Mouse (Mus musculus) urinary bladder, postnatal 4 days (tissue): ENCODE measurements around the gene Tmem115.
"Not testable (repeated sequence)": the region's sequence is repeated elsewhere in the genome, so short reads cannot be mapped to it uniquely, and the experiment has no call there.

Experiments used
- DNase-seq, 2 experiments: peaks; one replicate each; pipeline ENCODE4 v3.0.0; 2021 to 2022; ENCODE audit warnings: low spot score in 2 of 2

Gene Tmem115

GRCm38 (mm10) chr9:107571534-107572326 is 38.0 kb downstream of the Tmem115 start:
- DNase-seq = no peak

GRCm38 (mm10) chr9:107572327-107572662 is 38.5 kb downstream of the Tmem115 start:
- DNase-seq = no peak

GRCm38 (mm10) chr9:107573774-107574173 is 40.0 kb downstream of the Tmem115 start:
- DNase-seq = not testable (repeated sequence)

- peak in 1 of 2 experiments; percentile 58 for DNase-seq
These were observed 42.0 kb downstream of the Tmem115 start for GRCm38 (mm10) chr9:107575579-107576356.

- peak; percentile 83 to 88 for DNase-seq
These were observed 42.8 kb downstream of the Tmem115 start, which contains the start of gene Hyal1 for GRCm38 (mm10) chr9:107576357-107577107. Gene Hyal1 (plus strand): TSS chr9:107576927.

- DNase-seq = no peak
These were observed 44.1 kb downstream of the Tmem115 start for GRCm38 (mm10) chr9:107577871-107578270.

- DNase-seq = no peak
These were observed 44.8 kb downstream of the Tmem115 start, which contains the start of gene Naa80 for GRCm38 (mm10) chr9:107578587-107578986. Gene Naa80 (plus strand): TSS chr9:107578887.

- no peak for DNase-seq
These were observed 45.5 kb downstream of the Tmem115 start for GRCm38 (mm10) chr9:107579023-107579900.

- DNase-seq = peak; percentile 87 to 91
These were observed 47.0 kb downstream of the Tmem115 start, which contains the start of gene Hyal3 for GRCm38 (mm10) chr9:107580501-107581317. Gene Hyal3 (plus strand): TSS chr9:107580818.

GRCm38 (mm10) chr9:107581584-107581983 is 47.8 kb downstream of the Tmem115 start:
- no peak for DNase-seq

- no peak for DNase-seq
These were observed 48.8 kb downstream of the Tmem115 start for GRCm38 (mm10) chr9:107582509-107583062.

- no peak for DNase-seq
These were observed 49.4 kb downstream of the Tmem115 start for GRCm38 (mm10) chr9:107583174-107583573.

- no peak for DNase-seq
These were observed 52.8 kb downstream of the Tmem115 start for GRCm38 (mm10) chr9:107586504-107586903.

- peak; percentile 92 to 94 for DNase-seq
These were observed 53.5 kb downstream of the Tmem115 start, which contains the start of gene Ifrd2 for GRCm38 (mm10) chr9:107586974-107587832. Gene Ifrd2 (plus strand): TSS chr9:107587642.

GRCm38 (mm10) chr9:107587833-107588639 is 54.3 kb downstream of the Tmem115 start:
- DNase-seq = no peak
